Mouse (Mus musculus) macrophage (primary cell): ENCODE results near the gene Musk. TPM values are rescaled to one million over a fixed set of nuclear protein-coding genes. Genes with fewer than 3 reads are reported as not detected.

Experiments used
- H3K27ac ChIP-seq: fragments of 350-480 bp; formaldehyde crosslinking; 2 replicates; pipeline ENCODE4 v1.9.0; 2021
- H3K36me3 ChIP-seq: fragments of 350-480 bp; formaldehyde crosslinking; 2 replicates; pipeline ENCODE4 v1.9.0; 2021; ENCODE audit errors: inconsistent target
- H3K4me3 ChIP-seq: fragments of 350-480 bp; formaldehyde crosslinking; 2 replicates; pipeline ENCODE4 v1.9.0; 2021; ENCODE audit errors: inconsistent target
- H3K79me2 ChIP-seq: fragments of 350-480 bp; formaldehyde crosslinking; 2 replicates; pipeline ENCODE4 v1.9.0; 2021; ENCODE audit errors: inconsistent target
- WGBS: methylation state at CpG from one replicate; pipeline ENCODE4 v1.1.7; 2026; ENCODE audit warnings: inconsistent platforms; ENCODE audit not compliant: missing documents; 5-methylcytosine and 5-hydroxymethylcytosine counted together
- polyA plus RNA-seq: library from polyadenylated mRNA; stranded (reverse); fragments of 250-400 nt; gene quantifications from 3 replicates; pipeline ENCODE4 v1.2.4, GENCODE M21; 2018; ENCODE audit warnings: inconsistent platforms

The Musk gene
- polyA plus RNA-seq, 1 experiment from 2014 or later, result not detected

- no peak overlapping the region for H3K4me3 ChIP-seq
- no peak overlapping the region for H3K27ac ChIP-seq
- H3K36me3 ChIP-seq, result no peaks in the 10 kb centered on the region
- H3K79me2 ChIP-seq, result no peaks in the 10 kb centered on the region
- WGBS, result 87% methylated on average over 2 of the region's 2 CpGs
Measured at GRCm38 (mm10) chr4:58336227-58336626, 50.5 kb downstream of the Musk start.

- no peaks in the 10 kb centered on the region for H3K36me3 ChIP-seq
- 91% methylated on average over 3 of the region's 3 CpGs for WGBS
Measured at GRCm38 (mm10) chr4:58339226-58339625, 53.5 kb downstream of the Musk start.

GRCm38 (mm10) chr4:58350206-58350605 is 64.4 kb downstream of the Musk start:
- WGBS, result 89% methylated on average over 7 of the region's 7 CpGs
- Histone ChIP-seq H3K36me3 (no peaks in the 10 kb centered on the region), H3K79me2 (no peaks in the 10 kb centered on the region)

More at GRCm38 (mm10) chr4:58339226-58339625, 53.5 kb downstream of the Musk start:
- Histone ChIP-seq H3K27ac (no peak overlapping the region), H3K79me2 (no peaks in the 10 kb centered on the region), H3K4me3 (no peak overlapping the region)

GRCm38 (mm10) chr4:58351165-58351564 is 65.4 kb downstream of the Musk start:
- Histone ChIP-seq H3K36me3 (no peaks in the 10 kb centered on the region), H3K79me2 (no peaks in the 10 kb centered on the region), H3K4me3 (no peak overlapping the region), H3K27ac (no peak overlapping the region)
- WGBS, result 81% methylated on average over 10 of the region's 10 CpGs

More at GRCm38 (mm10) chr4:58350206-58350605, 64.4 kb downstream of the Musk start:
- Histone ChIP-seq H3K4me3 (no peak overlapping the region), H3K27ac (no peak overlapping the region)

GRCm38 (mm10) chr4:58351590-58351989 is 65.8 kb downstream of the Musk start:
- 98% methylated on average over 5 of the region's 5 CpGs for WGBS
- H3K79me2 ChIP-seq, result no peaks in the 10 kb centered on the region
- no peak overlapping the region for H3K4me3 ChIP-seq
- no peaks in the 10 kb centered on the region for H3K36me3 ChIP-seq
- no peak overlapping the region for H3K27ac ChIP-seq

GRCm38 (mm10) chr4:58358996-58359395 is 73.2 kb downstream of the Musk start:
- no peak overlapping the region for H3K4me3 ChIP-seq
- no peaks in the 10 kb centered on the region for H3K36me3 ChIP-seq
- H3K79me2 ChIP-seq, result no peaks in the 10 kb centered on the region
- no peak overlapping the region for H3K27ac ChIP-seq
- 89% methylated on average over 4 of the region's 4 CpGs for WGBS

GRCm38 (mm10) chr4:58365321-58365720 is 79.6 kb downstream of the Musk start:
- WGBS, result 93% methylated on average over 6 of the region's 6 CpGs
- Histone ChIP-seq H3K36me3 (no peaks in the 10 kb centered on the region), H3K4me3 (no peak overlapping the region), H3K79me2 (no peaks in the 10 kb centered on the region), H3K27ac (no peak overlapping the region)

GRCm38 (mm10) chr4:58371106-58371505 is 85.3 kb downstream of the Musk start:
- no peaks in the 10 kb centered on the region for H3K36me3 ChIP-seq
- H3K4me3 ChIP-seq, result no peak overlapping the region
- WGBS, result 92% methylated on average over 1 of the region's 1 CpGs
- H3K79me2 ChIP-seq, result no peaks in the 10 kb centered on the region
- H3K27ac ChIP-seq, result no peak overlapping the region

GRCm38 (mm10) chr4:58373599-58373998 is 87.8 kb downstream of the Musk start:
- WGBS, result 96% methylated on average over 10 of the region's 10 CpGs
- Histone ChIP-seq H3K36me3 (no peaks in the 10 kb centered on the region), H3K4me3 (no peak overlapping the region)

GRCm38 (mm10) chr4:58374141-58374870 is 88.5 kb downstream of the Musk start:
- H3K36me3 ChIP-seq, result no peaks in the 10 kb centered on the region
- H3K27ac ChIP-seq, result no peak overlapping the region
- 94% methylated on average over 6 of the region's 7 CpGs for WGBS
- no peak overlapping the region for H3K4me3 ChIP-seq
- H3K79me2 ChIP-seq, result no peaks in the 10 kb centered on the region

More at GRCm38 (mm10) chr4:58373599-58373998, 87.8 kb downstream of the Musk start:
- no peaks in the 10 kb centered on the region for H3K79me2 ChIP-seq
- no peak overlapping the region for H3K27ac ChIP-seq

- WGBS, result 98% methylated on average over 3 of the region's 4 CpGs
- Histone ChIP-seq H3K27ac (no peak overlapping the region), H3K4me3 (no peak overlapping the region), H3K79me2 (no peaks in the 10 kb centered on the region), H3K36me3 (no peaks in the 10 kb centered on the region)
Measured at GRCm38 (mm10) chr4:58379186-58379585, 93.4 kb downstream of the Musk start.

- Histone ChIP-seq H3K79me2 (no peaks in the 10 kb centered on the region), H3K36me3 (no peaks in the 10 kb centered on the region), H3K4me3 (no peak overlapping the region), H3K27ac (no peak overlapping the region)
- 93% methylated on average over 12 of the region's 12 CpGs for WGBS
Measured at GRCm38 (mm10) chr4:58400861-58401341, 115.1 kb downstream of the Musk start.

- Histone ChIP-seq H3K79me2 (no peaks in the 10 kb centered on the region), H3K36me3 (no peaks in the 10 kb centered on the region), H3K27ac (no peak overlapping the region), H3K4me3 (no peak overlapping the region)
- 25% methylated on average over 4 of the region's 4 CpGs for WGBS
Measured at GRCm38 (mm10) chr4:58401973-58402501, 116.3 kb downstream of the Musk start.

GRCm38 (mm10) chr4:58413188-58414185 is 127.7 kb downstream of the Musk start:
- H3K79me2 ChIP-seq, result no peaks in the 10 kb centered on the region
- H3K36me3 ChIP-seq, result no peaks in the 10 kb centered on the region
- 86% methylated on average over 13 of the region's 13 CpGs for WGBS
- no peak overlapping the region for H3K4me3 ChIP-seq
- H3K27ac ChIP-seq, result no peak overlapping the region
